Mouse (Mus musculus) cerebellum, adult 9-10 months (tissue): ENCODE data around the gene 9330159F19Rik.

ENCODE experiments used
- DNase-seq: peaks from one replicate; pipeline ENCODE4 v3.0.0; 2022

The 9330159F19Rik gene

DNA sequence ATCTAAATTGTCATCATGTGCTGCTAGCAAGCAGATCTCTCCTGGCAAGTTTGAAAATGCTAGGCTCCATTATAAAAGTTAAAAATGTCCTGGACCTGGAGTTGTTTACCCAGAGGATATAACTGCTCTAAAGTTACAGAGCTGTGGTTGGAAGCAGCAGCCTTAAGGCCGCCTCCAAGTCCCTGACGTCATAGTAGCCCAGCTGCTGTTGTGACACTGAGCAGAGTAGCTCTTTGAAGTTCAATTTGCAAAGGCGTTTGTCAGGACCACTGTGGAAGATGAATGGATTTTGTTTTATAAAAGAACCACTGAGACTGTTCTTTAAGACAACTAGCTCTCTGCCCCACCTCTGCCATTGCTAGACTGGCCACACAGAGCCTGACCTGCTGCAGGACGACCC, at the start of gene 9330159F19Rik:
Gene 9330159F19Rik (plus strand): TSS at position 154 of the 400 bp plus-strand sequence.
- DNase-seq, result no peak

DNA sequence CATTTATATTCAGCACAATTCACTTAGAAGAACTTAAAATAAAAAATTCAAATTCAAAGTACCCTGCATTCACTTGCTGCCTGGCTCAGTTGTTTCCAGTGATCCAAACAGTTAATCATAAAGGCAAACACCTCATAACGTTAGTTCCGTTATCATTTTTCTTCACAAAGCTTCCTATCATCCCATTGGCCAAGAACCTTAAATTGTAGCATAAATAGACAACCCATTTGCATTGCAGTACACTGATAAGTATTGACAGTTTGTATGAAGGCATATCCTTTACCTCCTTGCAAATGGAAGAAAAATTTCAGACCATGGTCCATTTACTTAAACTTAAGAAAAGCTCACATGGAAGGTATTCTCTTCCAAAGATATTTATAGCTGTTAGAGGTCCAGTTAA, 49.7 kb upstream of the 9330159F19Rik start:
- no peak for DNase-seq

DNA sequence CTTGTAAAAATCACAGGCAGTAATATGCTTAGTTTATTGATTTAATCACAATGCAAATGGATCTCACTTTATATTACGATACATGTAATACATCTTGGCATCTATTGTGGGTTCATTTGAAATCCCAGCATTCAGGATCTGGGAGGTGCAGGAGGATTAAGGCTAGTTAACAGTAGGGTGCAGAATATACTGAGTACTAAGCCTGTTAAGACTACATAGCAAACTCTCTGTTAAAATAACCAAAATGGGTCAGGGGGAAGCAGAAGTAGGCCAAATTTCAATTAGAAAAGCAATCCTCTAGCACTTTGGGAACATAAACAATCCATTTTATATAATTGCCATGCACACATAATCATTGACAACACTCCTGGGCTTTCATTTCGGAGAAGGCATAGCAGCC, 37.6 kb upstream of the 9330159F19Rik start:
- no peak for DNase-seq

DNA sequence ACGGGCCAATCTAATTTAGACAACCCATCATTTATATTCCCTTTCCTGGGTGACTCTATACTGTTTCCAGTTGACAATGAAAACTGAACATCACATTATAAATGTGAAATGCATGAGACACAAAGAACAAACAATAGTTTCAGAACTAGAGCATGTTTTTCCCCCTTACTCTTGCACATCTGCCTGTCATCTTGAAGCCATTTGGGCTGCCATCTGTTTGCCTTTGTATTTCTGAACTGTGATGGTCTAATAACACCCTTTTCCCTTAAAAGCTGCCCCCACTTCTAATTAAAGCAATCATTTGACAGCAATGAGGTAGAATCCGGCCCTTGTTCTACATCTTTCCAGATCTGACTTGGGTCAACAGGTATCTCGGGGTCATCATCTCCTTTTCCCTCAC, 35.8 kb upstream of the 9330159F19Rik start:
- no peak for DNase-seq

DNA sequence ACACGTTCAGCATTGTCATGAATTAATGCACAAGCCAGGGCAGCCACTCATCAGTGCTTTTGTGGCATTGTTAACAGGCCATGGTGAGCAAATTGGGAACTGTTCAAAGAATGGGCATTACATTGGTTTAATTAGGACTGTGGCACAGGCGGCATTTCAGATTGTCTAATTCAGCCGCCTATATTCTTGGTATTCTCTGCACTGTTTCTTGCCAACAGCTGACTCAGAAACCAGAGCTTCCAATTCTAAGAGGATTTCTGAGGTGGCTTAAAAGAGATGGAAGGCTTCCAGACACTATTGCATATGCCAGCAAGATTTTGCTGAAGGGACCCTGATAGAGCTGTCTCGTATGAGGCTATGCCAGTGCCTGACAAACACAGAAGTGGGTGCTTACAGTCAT, 34.5 kb upstream of the 9330159F19Rik start:
- DNase-seq, result no peak

DNA sequence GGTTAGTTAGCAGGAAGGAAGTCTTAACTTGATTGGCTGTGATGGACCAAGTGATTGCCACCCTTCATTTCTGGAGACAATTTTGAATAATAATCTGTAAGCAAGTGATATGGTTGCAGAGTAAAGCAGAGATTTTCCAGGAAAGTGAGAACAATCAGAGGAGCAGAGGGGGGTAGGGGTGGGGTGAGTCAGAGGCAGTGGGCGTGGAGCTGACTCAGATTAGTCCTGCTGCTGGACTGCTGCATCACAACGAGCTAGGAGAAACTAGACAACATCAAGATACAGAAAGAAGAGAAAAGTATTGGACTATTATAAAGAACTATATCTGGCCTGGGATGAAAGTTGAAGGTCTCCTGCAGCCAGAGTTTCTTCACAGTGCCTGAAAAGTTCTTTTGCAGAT, 33.4 kb upstream of the 9330159F19Rik start:
- no peak for DNase-seq

DNA sequence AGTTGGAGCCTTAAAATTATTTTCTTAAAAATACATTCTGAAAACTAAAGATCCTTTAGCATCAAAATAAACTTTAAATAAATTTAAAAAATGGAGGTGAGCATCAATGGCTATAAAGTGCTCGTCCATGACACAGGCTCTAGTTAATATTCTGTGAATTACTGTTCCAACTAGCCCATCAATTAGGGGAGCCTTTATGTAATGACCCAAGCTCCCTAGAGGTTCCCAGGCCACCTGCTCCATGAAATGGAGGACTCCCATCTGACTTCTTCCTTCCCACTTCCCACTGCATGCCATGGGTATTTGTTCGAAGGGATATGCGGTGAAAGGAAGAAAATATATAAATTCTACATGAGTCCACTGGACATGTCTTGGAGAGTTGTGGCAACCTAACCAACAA, 31.2 kb upstream of the 9330159F19Rik start:
- no peak for DNase-seq

DNA sequence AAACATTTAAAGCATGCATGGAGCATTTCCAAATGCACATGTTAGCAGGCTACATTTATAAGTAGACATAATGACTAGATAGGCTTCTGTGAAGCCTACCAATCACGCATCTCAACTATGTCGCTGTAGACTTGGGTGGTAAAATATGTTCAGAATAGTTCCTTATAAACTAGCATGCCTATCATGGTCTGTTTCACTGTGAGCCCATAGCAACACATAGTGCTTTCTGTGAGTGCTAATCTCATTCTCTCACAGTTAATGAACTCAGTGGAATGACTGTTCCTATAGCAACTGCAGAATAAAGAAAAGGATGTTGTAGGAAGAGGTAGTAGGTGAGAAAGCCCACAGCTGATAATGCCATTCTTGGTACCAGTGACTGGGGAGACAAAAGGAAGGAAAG, 30.4 kb upstream of the 9330159F19Rik start:
- no peak for DNase-seq

DNA sequence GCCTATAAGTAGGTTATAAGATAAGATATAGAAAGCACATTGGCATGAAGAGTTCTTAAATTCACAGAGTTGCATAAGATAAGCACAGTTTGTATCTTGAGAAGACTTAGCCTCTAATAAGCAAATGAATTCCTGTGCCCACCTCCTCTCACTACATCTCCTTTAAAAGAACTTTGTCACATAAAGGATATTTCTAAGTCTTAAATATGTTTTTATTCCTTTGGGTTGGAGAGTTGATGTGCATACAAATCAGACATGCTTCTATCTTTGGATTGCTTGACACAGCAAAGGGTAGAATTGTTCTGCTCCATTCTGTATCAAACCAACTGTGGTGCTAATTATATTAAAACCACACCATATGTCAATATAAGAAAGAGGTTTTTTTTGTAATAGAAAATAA, 17.6 kb upstream of the 9330159F19Rik start:
- no peak for DNase-seq

DNA sequence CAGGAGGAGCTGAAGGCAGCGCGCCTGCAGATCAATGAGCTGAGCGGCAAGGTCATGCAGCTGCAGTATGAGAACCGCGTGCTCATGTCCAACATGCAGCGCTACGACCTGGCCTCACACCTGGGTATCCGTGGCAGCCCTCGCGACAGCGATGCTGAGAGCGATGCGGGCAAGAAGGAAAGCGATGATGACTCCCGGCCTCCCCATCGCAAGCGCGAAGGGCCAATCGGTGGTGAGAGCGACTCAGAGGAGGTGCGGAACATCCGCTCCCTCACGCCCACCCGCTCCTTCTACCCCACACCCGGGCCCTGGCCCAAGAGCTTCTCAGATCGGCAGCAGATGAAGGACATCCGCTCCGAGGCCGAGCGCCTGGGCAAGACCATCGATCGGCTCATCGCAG, 14.6 kb upstream of the 9330159F19Rik start:
- no peak for DNase-seq

DNA sequence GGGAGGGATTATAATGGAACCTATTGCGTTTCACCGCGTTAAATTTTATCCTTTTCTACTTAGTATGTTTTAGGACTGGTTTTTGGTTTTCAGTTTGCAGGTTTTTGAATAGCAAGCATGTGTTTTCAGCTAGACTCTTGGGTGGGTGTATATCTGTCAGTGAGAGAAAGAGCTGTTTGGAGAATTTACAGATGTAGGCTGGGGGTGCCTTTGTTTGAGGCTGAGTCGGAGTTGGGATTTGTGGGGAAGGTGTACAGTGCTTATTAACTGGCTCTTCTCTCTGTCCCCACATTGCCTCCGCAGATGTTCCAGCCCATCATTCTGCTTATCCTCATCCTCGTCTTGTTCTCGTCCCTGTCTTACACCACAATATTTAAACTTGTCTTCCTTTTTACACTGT, 12.8 kb upstream of the 9330159F19Rik start, which contains the start of gene Gm49353:
Gene Gm49353 (plus strand): TSS at position 313 of the 400 bp plus-strand sequence.
- no peak for DNase-seq

DNA sequence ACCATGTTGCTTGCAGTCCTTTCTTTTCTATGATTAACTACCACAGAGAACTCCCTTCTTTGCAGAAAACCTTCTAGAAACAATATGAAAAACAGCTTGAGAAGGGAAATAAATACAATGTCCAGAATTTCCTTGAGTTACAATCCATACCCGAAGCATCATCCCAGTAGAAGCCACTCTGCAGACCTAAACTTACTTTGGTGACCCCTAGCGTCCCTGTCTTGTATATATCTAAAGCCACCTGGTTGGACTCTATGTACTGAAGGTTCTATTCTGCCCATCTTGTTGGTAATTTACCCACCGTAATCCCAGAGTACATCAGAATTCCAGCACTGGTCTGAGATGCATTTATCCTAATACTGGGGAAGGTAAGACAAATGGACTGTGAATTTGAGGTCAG, 11.6 kb upstream of the 9330159F19Rik start:
- no peak for DNase-seq

DNA sequence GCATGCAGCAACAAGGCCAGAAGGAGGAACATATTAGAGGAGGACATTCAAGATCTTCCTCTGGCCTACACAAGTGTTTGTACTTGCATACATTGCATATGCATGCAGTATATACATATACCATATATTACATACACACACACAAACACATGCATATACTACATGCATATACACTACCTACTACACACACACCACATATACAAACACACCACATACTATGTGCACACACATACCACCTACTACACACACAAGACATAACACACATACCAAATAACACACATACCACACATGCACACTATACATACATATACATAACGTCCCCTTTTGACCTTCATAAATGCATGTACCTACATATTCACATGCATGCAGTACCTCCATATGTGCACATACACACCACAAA, 10.8 kb upstream of the 9330159F19Rik start:
- DNase-seq, result no peak

DNA sequence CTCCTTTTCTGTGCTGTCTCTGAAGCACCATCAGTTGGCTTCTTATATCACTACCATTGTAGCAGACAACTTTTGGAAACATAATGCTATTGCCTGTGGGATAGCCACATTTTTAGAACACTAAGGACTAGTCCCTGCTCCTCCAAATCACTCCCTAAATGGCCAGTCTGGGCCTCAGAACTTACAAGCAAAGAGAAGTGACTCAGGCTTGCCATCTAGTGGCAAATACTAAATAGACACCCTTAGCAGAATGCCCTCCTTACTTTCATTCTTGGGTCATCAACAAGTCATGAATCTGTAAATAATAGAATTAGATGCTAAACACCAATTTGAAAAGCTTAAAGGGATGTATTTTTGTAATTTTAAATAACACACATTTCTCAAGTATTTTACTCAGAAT, 4.7 kb upstream of the 9330159F19Rik start:
- DNase-seq, result peak; percentile 68

DNA sequence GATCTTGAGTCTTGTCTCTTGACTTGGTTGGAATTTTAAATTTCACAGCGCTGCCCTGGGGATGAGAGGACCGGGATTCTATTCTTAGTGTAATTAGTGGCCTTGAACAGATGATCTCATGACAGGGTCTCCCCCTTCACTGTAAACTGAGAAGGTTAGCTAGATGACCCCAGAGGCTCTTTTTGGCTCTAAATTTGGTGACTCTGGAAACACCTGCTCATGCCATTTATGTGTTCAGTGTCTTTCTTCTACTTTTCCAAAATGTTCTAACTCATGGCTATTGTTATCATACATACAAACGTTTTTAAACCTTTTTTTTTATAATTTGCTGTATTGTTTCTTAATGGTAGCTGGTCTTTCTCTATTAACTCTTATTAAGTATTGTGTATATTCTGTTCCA, 2.7 kb upstream of the 9330159F19Rik start:
- no peak for DNase-seq

DNA sequence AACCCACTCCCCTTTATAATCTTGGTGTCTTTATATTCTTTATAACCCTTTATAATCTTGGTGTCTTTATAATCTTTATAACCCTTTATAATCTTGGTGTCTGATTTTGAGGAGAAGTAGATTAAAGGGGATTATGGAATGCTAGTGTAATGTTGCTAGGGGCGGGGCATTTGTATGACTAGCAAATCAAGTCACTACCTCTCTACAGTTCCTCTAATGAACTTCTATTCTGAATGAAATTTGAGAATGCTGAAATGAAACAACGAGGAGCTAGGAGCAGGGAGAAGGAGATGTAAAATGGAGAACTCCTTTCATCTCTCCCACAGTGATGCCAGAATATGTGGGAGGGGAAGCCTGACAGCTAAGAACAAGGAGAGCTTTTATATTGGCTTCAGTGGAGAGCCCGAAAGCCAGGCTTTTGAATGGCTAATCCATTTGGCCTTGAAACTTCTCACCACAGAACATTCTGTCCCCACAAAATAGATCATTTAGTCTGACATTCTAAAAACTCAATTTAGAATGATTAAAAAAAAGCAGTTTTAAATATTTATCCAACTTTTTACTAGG, 2.2 kb downstream of the 9330159F19Rik start:
- DNase-seq, result no peak

DNA sequence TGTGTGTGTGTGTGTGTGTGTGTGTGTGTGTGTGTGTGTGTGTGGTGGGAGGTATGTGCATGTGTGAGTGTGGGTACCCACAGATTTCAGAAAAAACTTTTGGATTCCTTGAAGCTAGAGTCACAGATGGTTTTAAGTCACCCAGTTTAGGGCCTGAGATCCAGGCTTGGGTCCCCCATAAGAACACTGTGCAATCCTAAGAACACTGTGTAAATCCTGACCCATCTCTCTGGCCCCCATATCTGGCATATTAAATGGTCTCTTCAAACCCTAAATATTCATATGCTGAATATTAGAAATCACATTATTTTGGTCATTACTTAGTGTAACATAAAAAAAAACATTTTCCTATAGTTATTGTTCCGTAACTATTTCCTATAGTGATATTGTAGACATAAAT, 5.6 kb downstream of the 9330159F19Rik start:
- no peak for DNase-seq

DNA sequence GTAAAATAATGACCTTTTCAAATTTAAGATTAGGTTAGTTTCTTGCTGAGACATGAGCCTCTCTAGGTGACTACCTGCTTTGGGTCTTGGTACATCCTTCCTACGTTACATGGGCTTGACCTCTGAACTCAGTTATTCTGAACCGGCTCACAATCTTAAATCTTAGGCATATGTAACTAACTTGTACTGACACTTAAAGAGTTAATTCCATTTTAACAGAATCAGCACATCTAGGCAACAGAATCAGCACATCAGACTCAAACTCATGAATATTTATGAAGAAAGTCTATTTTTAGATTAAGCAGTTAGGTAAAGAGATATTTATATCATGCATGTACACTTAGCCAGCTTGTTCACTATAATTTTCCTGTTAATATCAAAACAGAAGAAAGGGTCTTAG, 6.0 kb downstream of the 9330159F19Rik start:
- no peak for DNase-seq

DNA sequence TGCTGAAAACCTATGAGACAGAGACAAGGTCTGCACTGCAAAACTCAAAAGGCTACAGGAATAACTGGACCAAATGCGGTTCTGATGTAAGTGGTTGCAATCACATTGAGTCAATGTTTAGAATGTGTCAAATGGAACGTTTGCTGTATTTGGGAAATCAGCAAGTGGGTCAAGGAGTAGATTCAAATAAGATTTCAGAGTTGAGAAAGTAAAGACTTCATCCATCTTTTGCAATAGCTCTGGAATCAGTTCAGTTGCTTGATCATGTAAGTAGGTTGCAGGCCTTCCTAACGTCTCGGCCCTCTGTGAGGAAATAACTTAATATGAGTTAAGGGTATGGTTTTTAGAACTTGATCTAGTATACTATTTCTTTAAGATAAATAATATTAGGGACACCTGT, 13.9 kb downstream of the 9330159F19Rik start:
- DNase-seq, result no peak

DNA sequence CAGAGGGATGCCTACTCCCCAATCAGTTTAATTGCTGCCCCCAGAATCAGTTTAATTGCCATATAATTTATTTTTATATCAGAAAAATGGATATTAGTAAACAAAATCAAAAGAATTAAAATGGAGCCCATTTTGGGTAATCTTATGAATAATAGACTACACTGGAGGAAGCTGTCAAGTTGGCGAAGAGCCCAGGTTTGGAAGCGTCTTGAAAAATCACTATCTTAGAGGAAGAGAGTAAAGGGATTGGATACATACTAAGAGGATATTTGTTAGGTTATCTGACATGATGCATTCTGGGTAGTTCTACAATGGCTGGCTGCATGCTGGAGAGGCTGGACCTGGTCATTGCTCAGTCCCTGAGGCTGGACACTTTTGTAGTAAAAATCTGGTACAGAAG, 19.8 kb downstream of the 9330159F19Rik start:
- no peak for DNase-seq
